Mouse (Mus musculus): ENCODE results near the gene Tapbpl.
A peak's percentile ranks its signal among the peaks of the same experiment; 100 is the strongest.
"Not testable (repeated sequence)": the region's sequence is repeated elsewhere in the genome, so short reads cannot be mapped to it uniquely, and the experiment has no call there.

Gene Tapbpl

GRCm38 (mm10) chr6:125231117-125232044, at the start of gene Tapbpl:
Tapbpl (minus strand) TSS chr6:125231860.
- DNase-seq (ENCODE audit: low spot score) = peak; percentile 62

GRCm38 (mm10) chr6:125279729-125280128, 48.1 kb upstream of the Tapbpl start:
- DNase-seq (ENCODE audit: low spot score) = no peak

- peak; percentile 68 for DNase-seq (ENCODE audit: low spot score)
These were observed 43.3 kb upstream of the Tapbpl start for GRCm38 (mm10) chr6:125274841-125275563.

GRCm38 (mm10) chr6:125272228-125272785, 40.6 kb upstream of the Tapbpl start:
- no peak for DNase-seq (ENCODE audit: low spot score)

DNA sequence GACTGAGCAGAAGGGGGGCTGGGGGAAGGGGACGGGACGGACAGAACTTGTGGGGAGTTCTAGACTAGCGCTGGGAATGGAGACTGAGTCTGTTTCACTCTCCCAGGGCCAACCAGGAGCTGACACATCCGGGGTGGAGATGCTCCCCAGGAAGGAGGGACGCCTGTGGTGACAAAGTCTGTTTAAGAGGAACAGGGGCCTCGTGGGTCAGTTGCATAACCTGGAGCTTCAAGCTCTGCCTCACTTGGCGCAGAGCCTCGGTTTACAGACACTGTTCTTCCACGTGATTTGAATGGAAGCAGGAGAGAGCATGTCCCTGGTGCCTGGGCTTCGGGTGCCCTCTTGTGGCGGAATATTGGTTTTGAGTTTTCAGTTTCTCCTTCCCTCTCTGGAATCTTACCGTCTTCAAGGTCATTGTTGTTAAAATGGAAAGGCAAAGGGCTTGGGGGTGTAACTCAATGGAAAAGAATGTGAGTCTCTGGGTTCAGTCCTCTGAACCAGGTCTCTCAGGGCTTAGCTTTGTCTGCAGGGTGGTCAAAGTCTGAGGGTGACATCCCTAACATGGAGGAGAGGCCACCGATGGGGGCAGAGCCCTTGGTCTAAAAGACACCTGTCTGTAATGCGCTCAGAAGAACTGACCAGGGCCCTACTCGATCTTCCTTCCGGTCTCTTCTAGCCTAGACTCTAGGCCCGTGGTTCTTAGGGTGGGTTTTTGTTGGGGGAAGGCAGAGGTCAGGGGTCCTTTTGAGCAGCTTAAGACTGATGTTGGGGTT, 40.0 kb upstream of the Tapbpl start:
- peak; percentile 95 for DNase-seq (ENCODE audit: low spot score)

DNA sequence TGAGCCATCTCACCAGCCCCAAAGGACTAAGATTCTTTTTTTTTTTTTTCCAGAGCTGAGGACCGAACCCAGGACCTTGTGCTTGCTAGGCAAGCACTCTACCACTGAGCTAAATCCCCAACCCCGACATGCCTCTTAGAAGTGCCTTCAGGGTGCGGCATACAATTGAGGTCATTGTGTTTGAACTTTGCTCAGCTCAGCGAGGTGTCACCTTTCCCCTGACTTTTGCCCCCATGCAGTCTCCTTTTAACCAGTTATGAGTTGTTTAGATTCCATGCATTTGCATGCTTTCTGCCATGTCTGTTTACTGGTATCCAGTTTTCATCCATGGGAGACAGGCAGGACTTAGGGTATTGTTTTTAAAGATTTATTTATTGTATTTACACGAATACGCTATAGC, 37.1 kb upstream of the Tapbpl start:
- no peak for DNase-seq (ENCODE audit: low spot score)

DNA sequence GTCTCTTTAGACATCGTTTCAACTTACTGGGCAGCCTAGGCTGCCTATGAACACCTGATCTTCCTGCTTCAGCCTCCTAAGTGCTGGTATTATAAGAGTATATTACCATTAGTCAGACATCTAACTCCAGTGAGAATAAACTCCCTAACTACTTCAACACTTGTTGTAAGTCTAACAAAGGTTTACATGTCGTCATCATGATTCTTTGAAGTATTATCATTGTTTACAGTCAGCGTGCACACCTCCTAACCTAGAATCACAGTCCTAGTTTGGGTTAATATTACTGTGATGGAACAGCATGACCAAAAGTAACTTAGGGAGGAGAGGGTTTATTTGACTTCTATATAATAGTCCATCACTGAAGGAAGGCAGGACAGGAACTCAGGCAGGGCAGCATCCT, 35.8 kb upstream of the Tapbpl start:
- no peak for DNase-seq (ENCODE audit: low spot score)

- not testable (repeated sequence) for DNase-seq (ENCODE audit: low spot score)
These were observed 34.9 kb upstream of the Tapbpl start for GRCm38 (mm10) chr6:125266600-125266999.

- DNase-seq (ENCODE audit: low spot score) = no peak
These were observed 34.4 kb upstream of the Tapbpl start for GRCm38 (mm10) chr6:125266091-125266490.

- DNase-seq (ENCODE audit: low spot score) = no peak
These were observed 33.6 kb upstream of the Tapbpl start for GRCm38 (mm10) chr6:125265239-125265638.

GRCm38 (mm10) chr6:125264219-125264618, 32.6 kb upstream of the Tapbpl start:
- DNase-seq (ENCODE audit: low spot score) = no peak

DNA sequence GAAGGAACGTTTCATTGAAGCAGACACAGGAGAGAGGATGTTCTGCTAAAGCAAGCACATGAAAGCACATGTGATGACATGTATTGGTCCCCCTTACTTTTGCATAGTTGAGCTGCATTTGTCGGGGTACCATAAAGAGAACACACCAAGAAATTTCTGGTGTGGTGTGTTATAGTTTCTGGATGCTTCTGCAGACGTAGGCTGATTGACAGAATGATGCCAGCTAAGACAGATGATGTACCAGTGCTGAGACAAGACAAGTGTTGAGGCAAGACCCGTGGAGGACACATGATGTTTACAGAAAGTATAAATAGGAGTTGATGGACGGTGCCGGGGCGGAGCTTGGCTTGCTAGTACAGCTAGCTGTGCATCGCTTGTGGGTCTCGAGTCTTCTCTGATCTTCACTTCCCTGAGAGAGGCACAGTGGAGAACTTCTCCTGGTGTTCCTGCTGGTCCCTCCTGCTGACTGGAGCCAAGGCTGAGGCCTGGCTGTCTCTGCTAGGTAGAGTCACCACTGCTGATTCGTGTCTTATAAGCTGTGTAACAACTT, 28.4 kb upstream of the Tapbpl start:
- no peak for DNase-seq (ENCODE audit: low spot score)

GRCm38 (mm10) chr6:125256222-125256966, 24.7 kb upstream of the Tapbpl start:
- DNase-seq (ENCODE audit: low spot score) = no peak

GRCm38 (mm10) chr6:125255516-125256044, 23.9 kb upstream of the Tapbpl start:
- no peak for DNase-seq (ENCODE audit: low spot score)

DNA sequence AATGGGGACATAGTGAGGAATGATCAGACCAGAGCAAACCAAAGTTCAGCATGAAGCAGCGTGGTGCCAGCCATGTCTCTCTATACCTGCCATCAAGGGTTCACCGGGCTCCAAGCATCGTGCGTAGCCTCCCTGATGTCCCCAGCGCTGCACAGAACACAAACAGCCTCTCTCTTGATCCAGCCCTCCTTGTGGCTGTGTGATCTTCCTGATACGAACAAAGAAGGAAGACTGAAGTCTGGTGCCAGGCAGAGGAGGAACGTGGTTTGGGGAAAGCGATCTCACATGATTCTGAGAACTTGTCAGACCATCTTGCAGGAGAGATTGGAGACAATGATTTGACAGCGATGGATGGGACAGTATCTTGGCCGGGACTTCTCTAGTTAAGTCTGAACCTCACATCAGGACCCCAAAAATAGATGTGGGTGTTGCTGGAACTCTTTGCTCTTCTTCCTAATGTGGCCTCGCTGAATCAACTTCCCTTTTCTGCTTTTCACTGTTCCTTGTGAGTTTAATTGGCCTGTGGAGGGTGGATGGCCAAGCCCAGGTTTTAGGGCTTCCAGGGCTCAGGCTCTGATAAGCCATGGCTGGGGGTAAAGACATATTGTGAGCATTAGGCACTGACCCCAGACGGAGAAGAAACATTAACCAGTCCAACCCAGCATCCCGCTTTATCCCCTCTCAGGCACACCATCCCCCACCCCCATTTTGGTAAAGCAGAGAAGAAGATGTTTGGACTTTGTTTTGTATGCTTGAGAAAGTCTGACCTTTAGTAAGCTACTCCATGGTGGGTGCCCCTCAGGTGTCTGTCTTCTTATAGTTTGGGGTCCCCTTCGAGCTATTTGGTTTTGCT, 22.4 kb upstream of the Tapbpl start:
- no peak for DNase-seq (ENCODE audit: low spot score)

DNA sequence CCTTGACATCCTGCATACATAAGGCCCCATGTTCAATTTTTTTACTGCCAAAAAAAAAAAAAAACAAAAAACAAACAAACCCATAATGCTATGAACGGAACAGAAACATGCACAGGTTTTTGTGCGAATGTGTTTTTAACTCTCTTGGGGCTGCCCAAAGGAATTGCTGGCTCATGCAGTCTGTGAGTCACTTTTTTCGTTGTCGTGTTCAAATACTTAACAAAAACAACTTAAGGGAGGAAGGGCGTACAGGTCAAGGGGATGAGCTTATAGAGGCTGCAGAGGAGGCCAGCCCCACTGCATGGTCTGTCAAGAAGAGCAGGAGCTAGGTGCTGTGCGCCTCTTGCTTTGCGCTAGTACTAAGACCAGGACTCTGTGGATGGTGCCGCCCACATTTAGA, 21.1 kb upstream of the Tapbpl start:
- no peak for DNase-seq (ENCODE audit: low spot score)

DNA sequence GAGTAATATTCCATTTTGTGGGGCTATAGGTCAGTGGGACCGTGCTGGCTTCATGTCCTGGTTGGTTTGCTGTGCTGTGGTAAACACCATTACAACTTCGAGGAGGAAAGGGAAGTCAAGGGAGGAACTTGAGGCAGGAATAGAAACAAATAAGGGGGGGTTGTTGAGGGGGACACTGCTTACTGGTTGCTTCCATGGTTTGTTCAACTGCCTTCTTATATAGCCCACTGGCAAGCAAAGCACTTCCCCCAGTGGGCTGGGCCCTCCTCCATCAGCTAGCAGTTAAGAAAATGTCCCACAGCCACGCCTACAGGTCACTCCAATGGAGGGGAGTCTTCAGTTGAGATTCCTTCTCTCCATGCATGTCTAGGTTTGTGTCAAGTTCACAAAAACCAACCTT, 20.6 kb upstream of the Tapbpl start:
- DNase-seq (ENCODE audit: low spot score) = no peak

DNA sequence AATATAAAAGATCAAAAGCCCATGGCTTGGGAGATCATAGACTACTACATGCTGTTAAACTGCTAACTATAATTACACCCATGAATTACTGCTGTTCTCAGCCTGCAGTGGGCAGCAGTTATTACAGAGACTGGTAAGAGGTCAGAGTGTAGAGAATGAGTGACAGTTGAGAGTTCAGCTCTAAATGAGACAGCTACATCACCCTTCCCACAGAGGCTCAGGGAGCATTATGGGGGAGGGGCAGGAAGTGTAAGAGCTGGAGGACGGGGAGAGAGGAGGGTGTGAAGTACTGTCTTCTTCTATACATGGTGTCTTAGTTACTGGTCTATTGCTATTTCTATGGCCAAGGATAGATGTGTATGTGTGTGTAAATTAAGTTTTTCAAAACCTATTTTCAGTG, 12.9 kb upstream of the Tapbpl start:
- no peak for DNase-seq (ENCODE audit: low spot score)

- no peak for DNase-seq (ENCODE audit: low spot score)
These were observed 9.9 kb upstream of the Tapbpl start for GRCm38 (mm10) chr6:125241566-125241965.

- DNase-seq (ENCODE audit: low spot score) = no peak
These were observed 9.0 kb upstream of the Tapbpl start for GRCm38 (mm10) chr6:125240617-125241016.
